Mouse (Mus musculus) liver, embryonic 16.5 days (tissue): ENCODE data around the gene Kndc1. TPM values are rescaled to one million over a fixed set of nuclear protein-coding genes. Genes with fewer than 3 reads are reported as not detected.

Experiments
- ATAC-seq: fragments of 200-750 bp; cut with Nextera tagmentation; 2 replicates; pipeline ENCODE4 v1.8.0; 2017; ENCODE audit warnings: low read depth, mild to moderate bottlenecking, moderate number of reproducible peaks, moderate library complexity
- H3K27ac ChIP-seq: fragments of 300-500 bp; sonication (generic); 2 replicates; pipeline ENCODE4 v1.5.1; 2014; ENCODE audit warnings: mild to moderate bottlenecking, low read length
- H3K27me3 ChIP-seq: fragments of 300-500 bp; sonication (generic); 2 replicates; pipeline ENCODE4 v1.6.1; 2014; ENCODE audit warnings: low read depth, low read length, mixed read lengths; ENCODE audit not compliant: control insufficient read depth, insufficient read depth
- H3K36me3 ChIP-seq: fragments of 300-500 bp; sonication (generic); 2 replicates; pipeline ENCODE4 v1.6.1; 2014; ENCODE audit warnings: mild to moderate bottlenecking; ENCODE audit not compliant: control insufficient read depth, insufficient read depth
- H3K4me1 ChIP-seq: fragments of 300-500 bp; sonication (generic); 2 replicates; pipeline ENCODE4 v1.6.1; 2014; ENCODE audit warnings: low read depth, low read length, mixed read lengths; ENCODE audit not compliant: control insufficient read depth
- H3K4me2 ChIP-seq: fragments of 300-500 bp; sonication (generic); 2 replicates; pipeline ENCODE4 v1.6.1; 2014; ENCODE audit warnings: low read depth, low read length, mixed read lengths
- H3K4me3 ChIP-seq: fragments of 300-500 bp; sonication (generic); 2 replicates; pipeline ENCODE4 v1.5.1; 2014; ENCODE audit warnings: low read depth, mild to moderate bottlenecking, low read length
- H3K9ac ChIP-seq: fragments of 300-500 bp; sonication (generic); 2 replicates; pipeline ENCODE4 v1.6.1; 2014; ENCODE audit warnings: low read depth, low read length
- H3K9me3 ChIP-seq: fragments of 300-500 bp; sonication (generic); replicated peaks from 2 replicates; pipeline ENCODE4 v1.6.1; 2016; ENCODE audit warnings: low read length; ENCODE audit not compliant: control insufficient read depth
- WGBS: fragments of 180-500 bp; shearing (Covaris S2); extraction: QIAGEN DNeasy Blood & Tissue Kit; methylation state at CpG from one replicate; pipeline ENCODE4 v1.1.7; 2014; ENCODE audit not compliant: insufficient replicate concordance; 5-methylcytosine and 5-hydroxymethylcytosine counted together
- microRNA counts: library from miRNA; unstranded; fragments of <30 nt; microRNA quantifications from one replicate; lab custom pipeline; 2016
- microRNA-seq: library from miRNA; unstranded; fragments of <30 nt; microRNA quantifications from one replicate; pipeline ENCODE4, GENCODE M21; 2016
- polyA plus RNA-seq: library from polyadenylated mRNA; unstranded; fragments of >200 nt; fragmentation: Nextera tagmentation; extraction: Ambion mirVana; gene quantifications from 2 replicates; pipeline ENCODE4 v1.2.1, GENCODE M21; 2015

Gene Kndc1
- polyA plus RNA-seq, 1 experiment from 2014 or later: not detected

DNA sequence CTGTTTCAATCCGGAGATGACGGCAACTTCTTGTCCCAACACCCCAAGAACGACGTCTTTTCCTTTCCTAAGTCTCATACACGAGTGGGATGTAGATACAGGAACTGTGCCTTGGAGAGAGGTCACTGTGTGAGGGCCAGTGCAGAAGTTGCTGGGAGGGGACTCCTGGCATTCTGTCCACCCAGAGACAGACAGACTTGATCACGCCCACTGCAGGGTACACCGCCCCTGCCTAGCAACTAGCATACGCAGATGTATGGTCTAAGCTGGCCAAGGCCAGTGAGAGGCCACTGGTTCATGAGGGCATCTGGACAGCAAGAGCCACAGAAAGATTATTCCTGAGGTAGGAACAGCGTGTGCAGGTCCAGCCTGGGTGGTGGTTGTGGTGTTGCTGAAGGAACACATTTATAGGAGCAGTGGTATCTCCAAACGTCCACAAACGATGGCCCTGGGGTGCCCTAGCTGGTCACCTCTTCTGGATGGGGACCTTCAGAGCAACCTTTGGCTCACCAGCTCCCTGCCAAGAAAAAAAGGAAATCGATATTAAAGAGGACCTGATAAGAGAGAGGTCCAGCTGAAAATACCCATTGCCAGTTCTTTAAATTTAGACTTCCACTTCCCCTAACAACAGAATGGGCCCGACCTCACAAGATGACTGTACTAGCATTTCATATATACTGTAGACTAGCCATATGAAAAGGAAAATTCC lies 84.7 kb downstream of the Kndc1 start:
- Histone ChIP-seq H3K9ac (no peak overlapping the region), H3K27ac (no peak overlapping the region), H3K27me3 (no peaks in the 10 kb centered on the region), H3K9me3 (no peaks in the 10 kb centered on the region), H3K4me1 (peaks cover 11% of the 10 kb centered on the region), H3K4me2 (peak overlapping the region; percentile 77), H3K36me3 (no peaks in the 10 kb centered on the region), H3K4me3 (peak overlapping the region; percentile 60)
- no peak for ATAC-seq
- 33% methylated on average over 13 of the region's 13 CpGs for WGBS

DNA sequence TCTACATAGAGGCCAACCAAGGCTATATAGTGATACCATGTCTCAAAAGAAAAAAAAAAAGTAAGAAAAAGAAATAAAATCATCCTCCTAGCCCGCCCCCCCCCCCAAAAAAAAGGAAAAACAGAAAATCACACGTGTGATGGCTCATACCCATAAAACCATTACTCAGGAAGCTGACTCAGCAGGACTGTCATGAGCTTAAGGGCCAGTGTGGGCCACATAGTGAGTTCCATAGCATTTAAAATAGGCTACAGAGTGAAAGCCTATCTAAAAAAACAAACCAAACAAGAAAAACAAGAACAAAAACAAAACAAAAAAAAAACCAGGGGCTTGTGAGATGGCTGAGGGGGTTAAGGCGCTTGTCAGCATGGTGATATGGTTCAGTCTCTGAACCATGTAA lies 86.3 kb downstream of the Kndc1 start:
- Histone ChIP-seq H3K9ac (no peak overlapping the region), H3K4me2 (no peak overlapping the region), H3K4me1 (peaks cover 11% of the 10 kb centered on the region), H3K4me3 (no peak overlapping the region), H3K36me3 (no peaks in the 10 kb centered on the region), H3K27ac (no peak overlapping the region), H3K9me3 (no peaks in the 10 kb centered on the region), H3K27me3 (no peaks in the 10 kb centered on the region)
- ATAC-seq: no peak
- 26% methylated on average over 3 of the region's 3 CpGs for WGBS

GRCm38 (mm10) chr7:139982058-139982457 lies 87.6 kb downstream of the Kndc1 start:
- no peak overlapping the region for H3K27ac ChIP-seq
- no peak for ATAC-seq
- no peaks in the 10 kb centered on the region for H3K36me3 ChIP-seq
- no peak overlapping the region for H3K9ac ChIP-seq
- no peaks in the 10 kb centered on the region for H3K9me3 ChIP-seq
- H3K4me2 ChIP-seq: no peak overlapping the region
- peaks cover 11% of the 10 kb centered on the region for H3K4me1 ChIP-seq
- H3K4me3 ChIP-seq: no peak overlapping the region
- no peaks in the 10 kb centered on the region for H3K27me3 ChIP-seq
- 70% methylated on average over 11 of the region's 11 CpGs for WGBS

GRCm38 (mm10) chr7:139984505-139984904 lies 90.0 kb downstream of the Kndc1 start:
- Histone ChIP-seq H3K4me1 (no peaks in the 10 kb centered on the region; the same call in 1 of the 2 replicates), H3K9ac (no peak overlapping the region), H3K4me2 (no peak overlapping the region), H3K9me3 (no peaks in the 10 kb centered on the region), H3K36me3 (no peaks in the 10 kb centered on the region), H3K4me3 (no peak overlapping the region), H3K27ac (no peak overlapping the region), H3K27me3 (no peaks in the 10 kb centered on the region)
- ATAC-seq: peak; percentile 23; the same call in 1 of the 2 replicates
- 72% methylated on average over 11 of the region's 11 CpGs for WGBS

DNA sequence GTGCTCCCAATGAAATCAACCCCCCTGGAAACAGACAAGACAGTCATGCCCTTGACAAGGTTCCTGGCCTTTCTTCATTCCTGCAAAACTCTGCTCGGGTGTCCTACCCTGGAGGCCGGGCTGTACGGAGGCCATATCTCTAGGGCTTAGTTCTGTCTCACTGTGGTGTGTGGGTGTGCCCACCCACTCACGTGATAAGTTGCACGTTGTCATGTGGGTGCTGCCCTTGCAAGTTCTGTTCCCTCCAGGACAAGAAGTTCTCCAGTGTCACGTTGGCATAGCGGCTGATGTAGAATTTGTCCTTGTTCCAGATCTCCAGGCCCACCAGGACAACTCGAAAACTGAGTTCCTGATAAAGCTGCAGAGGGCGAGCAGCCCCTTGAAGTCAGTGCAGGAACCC lies 93.8 kb downstream of the Kndc1 start:
- Histone ChIP-seq H3K4me2 (no peak overlapping the region), H3K27ac (no peak overlapping the region), H3K4me3 (no peak overlapping the region), H3K9me3 (no peaks in the 10 kb centered on the region), H3K9ac (no peak overlapping the region), H3K4me1 (peaks cover 2% of the 10 kb centered on the region; the same call in 1 of the 2 replicates), H3K27me3 (no peaks in the 10 kb centered on the region), H3K36me3 (no peaks in the 10 kb centered on the region)
- ATAC-seq: no peak
- 51% methylated on average over 9 of the region's 9 CpGs for WGBS

- Histone ChIP-seq H3K4me1 (peaks cover 2% of the 10 kb centered on the region; the same call in 1 of the 2 replicates), H3K4me3 (no peak overlapping the region), H3K9ac (no peak overlapping the region), H3K36me3 (0 out of 2 replicates have a peak, but pooled peaks cover 1% of the 10 kb centered on the region), H3K27me3 (no peaks in the 10 kb centered on the region), H3K9me3 (no peaks in the 10 kb centered on the region), H3K4me2 (no peak overlapping the region), H3K27ac (no peak overlapping the region)
- no peak for ATAC-seq
- 46% methylated on average over 8 of the region's 8 CpGs for WGBS
These were observed 96.4 kb downstream of the Kndc1 start for GRCm38 (mm10) chr7:139990864-139991394.

MicroRNAs within 50 kb of the gene (microRNA counts, 519-probe panel; counts per million panel counts)
- microRNA mmu-miR-202-3p (lab: Ali Mortazavi, UCI) (2,180 counts per million, percentile 36 among the panel's probes with 10 or more counts), microRNA mmu-miR-202-5p (lab: Ali Mortazavi, UCI) (2,443 counts per million, percentile 63 among the panel's probes with 10 or more counts)

Small RNA genes lying within 50 kb of the gene (microRNA-seq; reads per million reads assigned to microRNA genes)
- gene Mir202: not detected
- not detected for gene Mir7062
- gene mmu-mir-7686: not detected

Other genes with a start within 250 kb of the Kndc1 start
- gene Cfap46, start 210.9 kb upstream of the Kndc1 start, polyA plus RNA-seq: not detected in 2 replicates
- gene Adgra1, start 60.5 kb upstream of the Kndc1 start, polyA plus RNA-seq: 0.12 TPM in 1 of 2 replicates, not detected in the other
- not detected in 2 replicates for gene Utf1, start 49.1 kb downstream of the Kndc1 start, polyA plus RNA-seq
- not detected in 2 replicates for gene 6430531B16Rik, start 84.1 kb downstream of the Kndc1 start, polyA plus RNA-seq
- gene Adam8, start 97.9 kb downstream of the Kndc1 start, polyA plus RNA-seq: 1.6 and 1.8 TPM in 2 replicates
- gene Zfp511, start 141.7 kb downstream of the Kndc1 start, polyA plus RNA-seq: 15.5 and 16.5 TPM in 2 replicates
- 22.2 and 23.3 TPM in 2 replicates for gene Tubgcp2, start 142.0 kb downstream of the Kndc1 start, polyA plus RNA-seq
- gene Msx3, start 154.4 kb downstream of the Kndc1 start, polyA plus RNA-seq: not detected in 2 replicates
- not detected in 2 replicates for gene Caly, start 187.9 kb downstream of the Kndc1 start, polyA plus RNA-seq
- 9.5 TPM in 1 of 2 replicates, not detected in the other for gene Prap1, start 198.7 kb downstream of the Kndc1 start, polyA plus RNA-seq
- 8.4 and 11.6 TPM in 2 replicates for gene Fuom, start 207.7 kb downstream of the Kndc1 start, polyA plus RNA-seq
- 11.0 and 14.3 TPM in 2 replicates for gene Paox, start 221.1 kb downstream of the Kndc1 start, polyA plus RNA-seq
- gene Echs1, start 221.8 kb downstream of the Kndc1 start, polyA plus RNA-seq: 122 and 131 TPM in 2 replicates
- 13.0 and 13.1 TPM in 2 replicates for gene Mtg1, start 242.9 kb downstream of the Kndc1 start, polyA plus RNA-seq